Mouse (Mus musculus) lung, adult 2 months (tissue): ENCODE data around the gene Slc5a1.

ENCODE experiments used
- CTCF ChIP-seq: fragments of 200-500 bp; IDR thresholded peaks from 2 replicates; pipeline ENCODE4 v1.5.1; 2011; ENCODE audit warnings: mild to moderate bottlenecking, low read length, control low read depth; ENCODE audit not compliant: insufficient read depth
- POLR2A ChIP-seq: fragments of 200-500 bp; IDR thresholded peaks from 2 replicates; pipeline ENCODE4 v1.6.1; 2011; ENCODE audit warnings: low read depth, mild to moderate bottlenecking, control low read depth, low read length, borderline replicate concordance; ENCODE audit errors: extremely low read depth

- TF ChIP-seq CTCF (peak; percentile 99), POLR2A (no peak)
These were observed 99.7 kb downstream of the Slc5a1 start for GRCm38 (mm10) chr5:33203691-33204242.
